Mouse (Mus musculus): ENCODE data around the gene Emx1. TPM values are rescaled to one million over a fixed set of nuclear protein-coding genes. Genes with fewer than 3 reads are reported as not detected.
"Not testable (repeated sequence)": the region's sequence is repeated elsewhere in the genome, so short reads cannot be mapped to it uniquely, and the experiment has no call there.

Emx1 gene
- total RNA-seq (2021) = not detected

DNA sequence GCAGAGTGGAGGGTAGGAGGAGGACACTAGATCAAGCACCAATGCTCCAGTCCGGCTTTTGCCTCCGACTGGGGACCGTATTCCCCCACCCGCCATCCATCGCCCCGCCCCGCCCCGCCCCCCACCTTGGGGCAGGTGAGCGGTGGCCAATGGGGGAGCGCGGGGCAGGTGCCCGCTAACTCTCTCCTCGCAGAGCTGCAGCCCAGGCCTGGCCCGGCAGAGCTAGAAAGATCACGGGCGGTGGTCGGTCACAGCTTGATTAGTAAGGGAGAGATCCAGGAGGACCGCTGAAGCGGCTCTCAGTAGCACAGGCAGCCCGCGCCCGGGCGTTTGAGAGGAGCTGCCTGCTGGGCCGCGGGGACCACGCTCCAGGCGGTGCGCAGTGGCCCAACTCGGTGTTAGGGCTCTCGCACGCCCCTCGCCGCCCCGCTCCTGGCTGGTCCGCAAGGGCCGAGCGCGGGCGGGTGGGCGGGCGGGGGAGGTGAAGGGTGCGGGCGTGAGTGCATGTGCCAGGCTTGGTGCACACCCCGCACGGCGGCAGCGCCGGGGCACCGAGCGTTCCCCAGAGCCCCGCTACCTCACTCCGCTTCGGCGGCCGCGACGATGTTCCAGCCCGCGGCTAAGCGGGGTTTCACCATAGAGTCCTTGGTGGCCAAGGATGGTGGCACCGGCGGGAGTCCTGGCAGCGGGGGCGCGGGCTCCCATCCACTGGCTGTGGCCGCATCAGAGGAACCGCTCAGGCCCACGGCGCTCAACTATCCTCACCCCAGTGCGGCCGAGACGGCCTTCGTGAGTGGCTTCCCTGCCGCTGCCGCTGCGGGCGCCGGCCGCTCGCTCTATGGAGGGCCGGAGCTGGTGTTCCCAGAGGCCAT is at the start of gene Emx1:
Gene Emx1 (plus strand): TSS at position 99 of the 872 bp plus-strand sequence.
- intact Hi-C loops (cut with DNase I) = no loop called here
- no peak for DNase-seq

DNA sequence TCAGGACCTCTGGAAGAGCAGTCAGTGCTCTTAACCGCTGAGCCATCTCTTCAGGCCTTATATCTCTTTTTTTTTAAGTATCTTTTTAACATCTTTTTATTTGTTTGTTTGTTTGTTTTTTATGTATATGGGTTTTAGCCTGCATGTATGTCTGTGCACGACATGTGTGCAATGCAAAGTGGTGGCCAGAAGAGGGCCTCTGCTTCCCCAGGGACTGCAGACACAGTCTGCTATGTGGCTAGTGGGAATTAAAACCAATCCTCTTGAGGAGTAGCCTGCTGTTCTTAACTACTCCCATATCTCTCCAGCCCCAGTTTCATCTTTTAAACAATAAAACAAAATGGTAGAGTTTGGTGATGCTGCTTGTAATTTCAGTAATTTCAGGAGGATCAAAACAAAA is 47.7 kb upstream of the Emx1 start:
- intact Hi-C loops (cut with DNase I) = loop anchor here (10.0 kb wide), 1 partner anchor 555 kb away; no protein-coding TSS in a partner anchor
- DNase-seq = no peak

DNA sequence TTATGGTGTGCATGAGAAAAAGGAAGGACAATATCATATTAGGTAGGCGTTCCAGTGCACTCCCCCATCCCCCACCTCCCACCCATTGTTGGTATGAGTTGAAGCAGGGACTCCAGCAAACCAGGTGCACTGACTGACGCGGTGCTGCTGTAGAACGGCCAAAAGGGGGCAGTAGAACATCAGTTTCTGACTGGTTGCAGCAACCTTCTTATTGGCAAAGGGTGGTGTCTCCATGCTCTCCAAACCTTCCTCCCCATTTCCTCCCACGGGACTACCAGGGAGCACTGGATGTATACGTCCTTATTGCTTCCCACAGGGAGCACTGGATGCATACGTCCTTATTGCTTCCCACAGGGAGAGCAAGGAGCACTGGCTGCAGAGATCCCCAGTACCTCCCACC is 46.2 kb upstream of the Emx1 start:
- intact Hi-C loops (cut with DNase I) = not testable (repeated sequence)
- peak; percentile 54 to 55 for DNase-seq

DNA sequence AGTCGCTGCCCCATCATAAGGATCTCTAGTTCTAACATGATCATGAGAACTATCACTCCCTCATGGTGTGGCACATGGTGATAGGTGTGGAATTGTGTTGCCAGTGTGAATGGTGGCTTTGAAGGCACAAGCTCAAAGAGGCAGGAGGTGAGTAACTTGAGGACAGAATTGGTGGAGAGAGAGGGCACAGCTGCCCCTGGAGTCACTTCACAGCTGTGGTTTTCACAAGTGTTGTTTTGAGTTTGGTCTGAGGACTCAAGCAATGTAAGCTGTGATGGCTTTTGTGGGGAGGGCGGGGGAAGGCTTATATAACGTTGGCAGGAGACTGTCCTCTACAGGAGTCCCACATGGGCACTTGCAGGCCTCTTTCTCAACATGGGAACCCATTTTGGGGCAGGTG is 42.8 kb upstream of the Emx1 start:
- DNase-seq = no peak

DNA sequence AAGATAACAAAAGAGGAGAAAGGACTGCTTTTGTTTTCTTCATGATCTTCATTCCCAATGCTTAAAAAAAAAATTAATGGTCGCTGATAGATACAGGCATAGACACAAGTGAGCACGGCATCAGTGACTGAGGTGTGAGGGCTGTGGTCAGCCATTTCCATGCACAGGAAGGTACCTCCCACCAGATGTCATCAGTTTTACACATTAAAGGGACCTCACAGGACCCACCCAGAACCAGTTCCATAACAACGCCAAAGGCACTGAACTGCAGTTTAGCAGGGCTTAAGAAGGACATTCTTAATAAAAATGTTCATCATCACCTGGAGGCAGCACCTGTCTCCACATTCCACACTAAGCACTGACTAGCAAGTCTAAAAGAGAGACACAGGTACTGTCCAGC is 39.6 kb upstream of the Emx1 start:
- no peak for DNase-seq
- intact Hi-C loops (cut with DNase I) = no loop called here

More for the DNA sequence above, 42.8 kb upstream of the Emx1 start:
- intact Hi-C loops (cut with DNase I) = no loop called here

DNA sequence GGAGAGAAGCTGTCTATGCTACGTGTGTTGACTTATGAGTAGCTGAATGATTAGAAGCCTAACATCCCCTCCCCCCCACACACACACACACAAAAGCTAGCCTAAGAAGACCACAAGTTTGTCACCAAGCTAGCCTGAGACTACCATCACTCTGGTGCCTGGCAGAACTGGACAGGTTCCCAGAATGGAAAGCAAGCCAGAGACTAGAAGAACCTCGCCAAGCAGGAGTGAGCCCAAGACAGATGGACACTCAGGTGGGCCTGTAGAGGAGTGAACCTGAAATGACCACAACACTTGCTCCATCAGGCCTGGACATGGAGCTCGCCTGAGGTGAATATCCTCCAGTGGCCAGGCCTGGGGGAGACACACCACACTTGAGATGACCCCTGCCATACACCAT is 36.9 kb upstream of the Emx1 start:
- no peak for DNase-seq
- intact Hi-C loops (cut with DNase I) = no loop called here

DNA sequence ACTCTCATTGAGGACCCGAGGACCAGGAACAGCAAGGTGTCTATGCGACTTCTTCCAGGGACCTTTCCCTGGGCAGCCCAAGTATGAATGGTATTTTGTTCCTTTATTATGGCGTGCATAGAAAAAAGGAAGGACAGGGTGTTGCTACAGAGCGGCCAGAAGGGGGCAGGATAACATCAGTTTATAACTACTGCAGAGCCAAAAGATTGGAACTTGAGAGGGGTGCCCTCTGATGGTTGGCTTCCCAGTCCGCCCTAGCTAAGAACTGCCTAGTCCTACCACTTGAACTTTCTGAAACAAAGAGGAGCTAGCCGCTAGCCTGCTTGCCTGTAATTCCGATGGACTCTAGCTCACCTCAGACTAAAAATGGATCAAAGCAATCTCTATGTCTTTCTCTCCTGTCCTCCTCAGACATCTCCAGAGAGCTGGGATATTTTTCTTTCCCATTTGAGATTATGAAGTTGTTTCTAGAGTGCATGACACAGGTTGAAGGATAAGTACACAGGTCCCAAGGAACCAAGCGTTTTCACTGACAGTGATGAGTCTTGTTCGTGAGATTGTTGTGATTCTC is 33.2 kb upstream of the Emx1 start:
- intact Hi-C loops (cut with DNase I) = loop anchor here (2.0 kb wide), 2 partner anchors 17 to 85 kb away; partner anchors contain the start of gene Spr
- DNase-seq = peak; percentile 63 to 66

DNA sequence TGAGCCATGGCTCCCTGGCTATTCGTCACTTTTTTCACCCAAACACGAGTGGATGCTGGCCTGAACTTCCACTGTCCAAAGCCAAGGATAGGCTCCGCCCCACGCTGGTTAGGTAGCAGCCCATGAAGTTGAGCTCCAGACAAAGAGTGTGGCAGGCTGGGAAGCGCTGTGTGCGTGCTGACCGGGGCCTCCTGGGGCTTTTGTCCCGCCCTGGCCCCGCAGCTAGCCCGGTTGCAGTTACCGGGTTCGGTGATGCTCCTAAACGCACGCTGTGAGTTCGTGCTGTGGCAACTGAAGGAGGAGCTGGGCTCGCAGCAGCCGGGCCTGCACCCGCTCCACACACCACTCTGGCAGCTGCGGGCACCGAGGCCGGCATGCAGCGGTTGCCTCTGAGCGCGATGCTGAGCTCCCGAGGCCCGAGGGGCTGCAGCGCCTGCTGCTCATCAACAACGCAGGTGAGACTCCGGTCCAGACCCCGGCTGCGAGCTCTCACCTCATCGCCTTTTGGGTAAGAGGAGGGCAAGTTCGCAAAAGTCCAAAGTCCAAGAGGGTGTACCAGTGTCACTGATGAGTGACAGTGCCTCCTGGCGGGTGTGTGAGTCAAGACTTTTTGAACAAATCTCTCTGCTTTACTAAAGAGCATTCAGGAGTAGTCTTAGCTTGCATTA is 32.2 kb upstream of the Emx1 start:
- peak; percentile 61 to 63 for DNase-seq
- intact Hi-C loops (cut with DNase I) = loop anchor here (2.0 kb wide), 2 partner anchors 18 to 84 kb away; partner anchors contain the start of gene Spr

DNA sequence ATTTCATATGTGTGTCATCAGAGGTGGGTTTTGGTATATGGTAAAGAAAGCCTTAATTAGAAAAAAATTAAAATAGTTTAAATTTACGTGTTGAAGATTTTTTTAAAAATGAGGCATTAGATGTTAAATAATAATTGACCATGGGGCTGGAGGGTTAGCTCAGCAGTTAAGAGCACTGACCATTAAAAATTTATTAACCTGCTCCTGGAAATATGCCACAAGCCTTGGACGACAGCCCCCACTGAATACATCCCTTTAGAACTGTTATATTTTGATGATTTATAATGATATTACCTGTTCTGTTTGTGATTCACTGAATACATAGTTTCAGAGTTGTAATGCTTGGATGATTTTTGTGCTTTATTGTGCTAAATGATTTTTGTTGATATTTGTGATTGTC is 30.7 kb upstream of the Emx1 start:
- intact Hi-C loops (cut with DNase I); DNase-seq: not testable (repeated sequence)

DNA sequence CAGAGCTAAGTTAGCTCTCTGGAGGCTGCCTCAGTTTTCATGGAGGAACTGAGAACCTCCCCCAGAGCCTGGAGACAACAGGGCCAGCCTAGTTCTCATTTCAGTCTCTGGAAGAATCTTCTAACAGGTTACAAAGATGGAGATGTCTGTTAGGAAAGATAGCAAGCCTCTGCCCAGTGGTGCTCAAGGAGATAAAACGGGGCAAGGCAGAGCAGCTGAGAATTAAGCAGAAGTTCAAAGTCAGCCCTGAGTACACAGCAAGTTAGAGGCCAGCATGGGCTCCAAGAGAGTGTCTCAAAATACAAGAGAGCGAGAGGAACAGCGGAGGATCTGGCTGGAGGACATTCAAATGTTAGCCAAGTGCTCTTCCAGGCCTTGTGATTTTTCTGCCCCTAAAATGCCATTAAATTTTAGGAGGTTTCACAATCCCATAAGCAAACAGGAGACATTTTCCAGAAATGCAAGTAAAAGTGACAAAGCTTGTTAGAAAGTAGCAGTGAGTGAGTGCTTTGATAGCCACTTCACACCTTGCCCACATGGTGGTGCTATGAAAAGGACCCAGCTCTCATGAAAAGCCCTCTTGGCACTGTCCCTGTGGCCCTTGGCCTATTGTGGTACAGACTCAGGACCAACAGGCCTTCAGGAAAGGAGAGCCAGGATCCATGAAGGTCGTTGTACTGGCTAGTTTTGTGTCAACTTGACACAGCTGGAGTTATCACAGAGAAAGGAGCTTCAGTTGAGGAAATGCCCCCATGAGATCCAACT is 29.0 kb upstream of the Emx1 start:
- intact Hi-C loops (cut with DNase I); DNase-seq: not testable (repeated sequence)

DNA sequence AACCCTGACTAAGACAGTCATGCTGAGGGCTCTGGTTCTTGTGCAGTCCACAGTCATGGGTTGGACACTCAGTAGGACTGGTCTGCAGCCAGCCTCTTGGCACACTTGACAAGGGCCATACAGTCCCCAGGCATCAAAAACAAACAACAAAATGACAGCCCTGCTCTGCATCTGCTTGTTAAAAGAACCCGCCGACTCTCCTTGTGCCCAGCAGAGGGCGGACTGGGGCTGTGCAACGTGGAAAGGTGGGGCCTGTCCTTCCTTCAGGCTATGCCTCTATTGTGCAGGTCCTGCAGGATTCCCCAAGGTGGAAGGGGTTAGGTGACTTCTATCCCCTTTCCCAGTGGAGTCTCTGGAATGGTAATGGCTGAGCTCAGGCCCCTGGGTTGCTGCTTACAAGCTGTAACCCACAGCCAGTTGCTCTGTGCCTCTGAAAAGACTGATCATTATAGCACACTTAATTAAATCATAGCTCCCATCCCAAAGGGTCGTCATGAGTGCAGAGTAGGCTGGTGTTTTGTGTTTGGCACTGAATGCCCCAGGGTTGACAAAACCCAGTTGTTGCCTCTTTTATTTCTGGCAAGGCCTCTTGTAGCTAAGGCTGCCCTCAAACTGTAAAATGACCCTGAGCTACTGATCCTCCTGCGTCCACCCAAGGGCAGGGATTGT is 28.0 kb upstream of the Emx1 start:
- DNase-seq = peak; percentile 45 to 61
- intact Hi-C loops (cut with DNase I) = not testable (repeated sequence)

DNA sequence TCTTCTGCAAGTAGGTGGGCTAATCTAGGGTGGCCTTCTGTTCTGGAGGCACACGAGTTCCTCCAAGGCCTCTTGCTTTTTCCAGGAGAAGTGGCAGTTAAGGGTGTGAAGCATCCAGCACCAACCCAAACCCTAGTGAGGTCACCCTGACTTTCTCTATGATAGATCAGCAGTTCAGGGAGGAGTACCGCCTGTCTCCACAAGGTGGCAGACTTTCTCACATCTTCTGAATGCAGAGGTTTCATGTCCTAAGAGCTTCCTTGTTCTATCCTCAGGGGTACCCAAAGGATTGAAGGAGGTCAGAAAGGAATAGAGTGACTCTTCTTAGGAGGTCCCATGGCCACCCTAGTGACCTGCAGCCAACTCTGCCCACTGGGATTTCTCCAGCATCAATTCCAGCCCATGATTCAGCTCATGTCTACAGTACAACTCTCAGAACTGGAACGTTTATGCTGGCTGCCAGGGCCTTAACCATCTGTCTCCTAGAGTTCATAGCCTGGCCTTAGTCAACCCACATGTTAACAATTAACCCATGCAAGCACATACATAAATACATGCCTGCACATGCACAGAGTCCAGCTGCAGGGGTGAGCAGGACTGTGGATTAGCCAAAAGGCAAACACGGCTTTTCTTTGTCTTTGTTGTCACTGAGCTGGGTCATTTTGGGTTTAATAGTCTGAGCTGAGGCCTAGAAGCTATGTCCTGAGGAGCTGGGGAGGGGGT is 26.9 kb upstream of the Emx1 start:
- intact Hi-C loops (cut with DNase I) = loop anchor here (1.0 to 5.0 kb wide), 3 partner anchors 172 to 250 kb away; partner anchors contain the start of gene Sfxn5
- peak; percentile 66 to 83 for DNase-seq

DNA sequence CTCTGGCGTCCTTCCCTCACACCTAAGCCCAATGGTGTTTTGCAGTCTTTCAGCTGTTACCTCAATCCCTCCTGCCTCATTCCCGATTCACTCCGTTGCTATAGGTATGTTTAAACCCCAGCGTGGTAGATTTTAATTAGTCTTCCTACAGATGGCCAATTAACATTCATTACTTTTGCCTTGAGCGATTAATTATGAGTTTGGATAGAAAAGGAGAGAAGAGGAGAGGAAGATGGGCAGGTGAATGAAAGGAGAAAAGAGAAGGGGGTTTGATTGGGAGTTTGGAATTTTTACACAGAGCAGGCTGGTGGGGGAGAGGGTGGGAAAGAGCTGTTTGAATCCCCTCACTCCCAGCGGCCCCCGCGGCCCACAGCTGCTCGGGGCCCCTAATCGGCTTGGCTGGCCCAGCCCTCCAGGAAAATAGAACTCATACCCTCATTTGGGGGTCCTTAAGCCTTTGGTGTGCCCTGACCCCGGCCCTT is 21.8 kb upstream of the Emx1 start:
- intact Hi-C loops (cut with DNase I) = no loop called here
- no peak for DNase-seq

DNA sequence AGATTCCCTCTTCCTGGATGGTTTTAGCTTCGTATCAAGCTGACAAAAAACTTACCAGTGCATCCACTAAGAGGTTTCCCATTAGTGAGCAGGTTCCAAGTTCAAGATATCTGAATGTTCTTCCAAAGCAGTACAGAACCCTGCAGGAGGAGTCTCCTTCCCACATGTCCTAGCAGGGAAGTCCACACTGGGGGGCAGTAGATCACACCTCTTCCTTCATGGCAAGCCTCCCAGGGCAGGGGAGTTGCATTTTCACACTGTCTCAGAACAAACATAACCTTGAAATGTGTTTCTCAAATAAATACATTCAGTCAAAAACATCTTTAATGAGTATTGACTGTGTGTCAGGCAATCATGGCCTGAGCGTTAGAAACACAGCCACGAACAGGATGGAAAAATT is 7.7 kb upstream of the Emx1 start:
- intact Hi-C loops (cut with DNase I) = no loop called here
- DNase-seq = no peak

DNA sequence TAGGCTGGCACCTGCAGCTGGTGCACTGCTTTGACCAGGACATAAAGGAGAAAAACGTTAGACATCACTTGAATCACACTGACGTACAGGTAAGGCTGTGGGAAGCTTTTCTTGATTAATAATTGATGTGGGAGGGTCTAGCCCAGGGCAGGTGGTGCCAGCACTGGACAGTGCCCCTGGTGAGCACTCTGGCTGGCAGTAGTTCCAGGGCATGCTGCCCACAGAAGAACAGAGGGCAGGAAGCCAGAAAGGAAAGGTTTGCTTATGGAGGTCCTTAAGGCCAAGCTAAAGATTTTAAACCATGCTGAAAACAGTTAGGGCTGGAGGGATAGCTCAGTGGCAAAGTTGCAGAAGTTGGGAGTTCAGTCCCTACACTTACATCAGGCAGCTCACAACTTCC is 7.2 kb upstream of the Emx1 start:
- intact Hi-C loops (cut with DNase I) = no loop called here
- no peak for DNase-seq

DNA sequence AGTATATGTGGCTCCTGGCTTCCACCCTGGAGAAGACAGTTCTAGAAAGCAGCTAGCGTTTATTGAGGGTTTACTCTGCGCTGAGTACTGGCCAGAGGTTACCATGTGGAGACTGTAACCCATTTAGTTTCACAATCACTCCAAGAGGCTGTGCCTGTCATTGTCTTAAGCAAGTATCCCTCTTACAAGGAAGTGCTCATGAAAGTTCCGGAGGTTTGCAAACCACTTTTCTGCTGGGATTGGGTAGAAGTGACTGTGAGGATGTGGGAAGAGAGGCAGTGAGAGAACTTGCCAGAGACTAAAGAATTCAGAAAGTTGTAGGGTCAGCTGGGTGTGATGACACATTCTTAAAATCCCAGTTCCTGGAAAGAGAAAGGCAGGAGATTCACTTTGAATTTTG is 3.3 kb upstream of the Emx1 start:
- intact Hi-C loops (cut with DNase I) = loop anchor here (2.0 kb wide), 1 partner anchor 55 kb away; no protein-coding TSS in a partner anchor

DNA sequence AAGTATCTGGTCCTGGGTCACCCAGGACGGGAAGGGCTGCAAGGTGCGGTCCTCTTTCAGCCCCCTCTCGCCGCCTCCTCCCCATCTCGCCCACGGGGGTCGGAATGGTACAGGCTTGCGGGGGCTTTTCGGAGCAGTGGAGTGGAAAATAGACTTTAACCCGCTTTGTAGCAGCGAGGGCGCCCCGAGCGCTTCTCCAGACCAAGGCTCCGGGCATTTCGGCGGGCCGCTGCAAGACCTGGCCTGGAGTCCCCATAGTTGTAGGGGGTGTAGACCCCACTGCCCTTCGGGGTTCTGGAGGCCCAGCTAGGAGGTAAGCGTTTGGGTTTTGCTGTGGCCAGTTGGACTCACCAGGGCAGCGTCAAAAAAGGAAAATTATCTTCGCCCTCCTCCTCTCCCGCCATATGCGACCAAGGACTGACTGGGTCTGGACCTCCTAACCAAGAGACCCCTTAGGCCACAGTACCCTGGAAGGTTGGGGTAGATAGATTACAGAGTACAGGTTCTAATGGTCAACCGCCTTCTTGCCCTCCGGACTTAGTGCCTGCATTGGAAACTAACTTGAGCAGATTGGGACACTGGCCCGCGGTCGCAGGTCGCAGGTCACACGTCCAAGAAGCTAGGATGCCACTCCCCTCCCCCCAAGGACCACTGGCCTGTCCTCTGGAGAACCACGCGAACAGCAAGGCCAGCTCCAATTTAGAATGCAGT is 1.1 kb upstream of the Emx1 start:
- intact Hi-C loops (cut with DNase I) = no loop called here
- DNase-seq = no peak

More for the DNA sequence above, 3.3 kb upstream of the Emx1 start:
- DNase-seq = no peak

DNA sequence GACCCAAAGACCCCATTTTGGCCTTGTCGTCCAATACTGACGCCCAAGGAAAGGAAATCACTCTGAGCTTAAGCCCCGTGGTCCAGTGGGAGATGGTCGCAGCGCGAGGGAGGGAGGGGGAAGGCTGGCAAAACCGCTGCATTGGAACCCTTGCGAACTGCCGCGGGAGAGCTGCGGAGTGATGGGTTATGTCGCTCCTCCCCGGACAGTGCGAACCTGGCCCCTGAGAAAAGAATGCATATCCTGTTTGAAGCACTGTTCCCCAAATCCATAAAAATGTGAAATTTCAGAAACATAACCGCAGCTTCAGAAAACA is 536 bp upstream of the Emx1 start:
- no peak for DNase-seq
- intact Hi-C loops (cut with DNase I) = no loop called here

Measured in heart, postnatal 36 days (tissue).